Mouse (Mus musculus): Measurements from ENCODE around the gene Ilk. TPM values are rescaled to one million over a fixed set of nuclear protein-coding genes. Genes with fewer than 3 reads are reported as not detected.

The Ilk gene
- polyA plus RNA-seq, 1 experiment from 2014 or later: 264 TPM

DNA sequence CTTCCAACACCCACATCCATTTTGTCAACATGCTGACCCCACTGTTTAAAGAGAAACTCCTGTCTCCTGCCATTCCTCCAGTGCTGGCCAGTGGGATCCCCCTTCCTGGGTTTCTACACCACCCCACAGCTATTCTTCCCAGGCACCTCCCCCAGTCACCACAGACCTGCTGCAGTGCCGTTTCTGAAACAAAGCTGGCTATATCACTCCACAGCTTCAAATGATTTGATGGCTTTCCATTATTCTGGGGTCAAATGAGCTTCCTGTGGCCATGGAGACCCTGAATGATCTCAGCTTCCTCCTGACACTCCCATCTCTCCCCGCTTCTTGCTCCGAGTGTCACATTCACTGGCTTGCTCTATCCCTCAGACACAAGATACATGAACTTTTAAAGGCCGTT lies 48.2 kb downstream of the Ilk start:
- Histone ChIP-seq H3K4me2 (replicated peaks; ENCODE audit: low read depth, low read length) (no peak overlapping the region; the same call in 1 of the 2 replicates), H3K4me3 (ENCODE audit: low read depth, low read length) (no peak overlapping the region)

GRCm38 (mm10) chr7:105786506-105787284 lies 50.3 kb downstream of the Ilk start:
- H3K27ac ChIP-seq (ENCODE audit: low read depth, low read length): peak overlapping the region; percentile 94
- no peaks in the 10 kb centered on the region for H3K27me3 ChIP-seq (ENCODE audit: control insufficient read depth, insufficient read depth, low read length)
- peak overlapping the region; percentile 74 for H3K4me2 ChIP-seq (replicated peaks; ENCODE audit: low read depth, low read length)
- no peaks in the 10 kb centered on the region for H3K9me3 ChIP-seq (ENCODE audit: control insufficient read depth, low read length)
- peak overlapping the region; percentile 98 for H3K9ac ChIP-seq (ENCODE audit: low read depth, low read length)
- ATAC-seq (ENCODE audit: low FRiP score) (peak; percentile 79), DNase-seq (ENCODE audit: low spot score) (peak; percentile 62)
- H3K4me3 ChIP-seq (ENCODE audit: low read depth, low read length): peak overlapping the region; percentile 95
- no peaks in the 10 kb centered on the region for H3K36me3 ChIP-seq (ENCODE audit: control insufficient read depth, insufficient read depth, low read length)
- peaks cover 2% of the 10 kb centered on the region; the same call in 1 of the 2 replicates for H3K4me1 ChIP-seq (replicated peaks; ENCODE audit: control insufficient read depth, insufficient read depth, low read length)
- 10% methylated on average over 16 of the region's 20 CpGs for WGBS

More for the DNA sequence above, 48.2 kb downstream of the Ilk start:
- no peaks in the 10 kb centered on the region for H3K36me3 ChIP-seq (ENCODE audit: control insufficient read depth, insufficient read depth, low read length)
- DNase-seq (ENCODE audit: low spot score) (no peak), ATAC-seq (ENCODE audit: low FRiP score) (no peak)
- H3K9ac ChIP-seq (ENCODE audit: low read depth, low read length): peak overlapping the region; percentile 17; the same call in 1 of the 2 replicates
- H3K4me1 ChIP-seq (replicated peaks; ENCODE audit: control insufficient read depth, insufficient read depth, low read length): peaks cover 2% of the 10 kb centered on the region; the same call in 1 of the 2 replicates
- no peak overlapping the region for H3K27ac ChIP-seq (ENCODE audit: low read depth, low read length)
- no peaks in the 10 kb centered on the region for H3K9me3 ChIP-seq (ENCODE audit: control insufficient read depth, low read length)
- WGBS: 19% methylated on average over 4 of the region's 4 CpGs
- no peaks in the 10 kb centered on the region for H3K27me3 ChIP-seq (ENCODE audit: control insufficient read depth, insufficient read depth, low read length)

- H3K27me3 ChIP-seq (ENCODE audit: control insufficient read depth, insufficient read depth, low read length): no peaks in the 10 kb centered on the region
- peak within 1 kb of the TSS; percentile 98 for H3K9ac ChIP-seq (ENCODE audit: low read depth, low read length)
- H3K36me3 ChIP-seq (ENCODE audit: control insufficient read depth, insufficient read depth, low read length): no peaks in the 10 kb centered on the region
- DNase-seq (ENCODE audit: low spot score): peak; percentile 75
- H3K9me3 ChIP-seq (ENCODE audit: control insufficient read depth, low read length): no peaks in the 10 kb centered on the region
- peak within 1 kb of the TSS; percentile 94 for H3K27ac ChIP-seq (ENCODE audit: low read depth, low read length)
- 0% methylated on average over 19 of the region's 97 CpGs for WGBS
- H3K4me2 ChIP-seq (replicated peaks; ENCODE audit: low read depth, low read length): peak within 1 kb of the TSS; percentile 74
- peak within 1 kb of the TSS; percentile 95 for H3K4me3 ChIP-seq (ENCODE audit: low read depth, low read length)
- peaks cover 2% of the 10 kb centered on the region; the same call in 1 of the 2 replicates for H3K4me1 ChIP-seq (replicated peaks; ENCODE audit: control insufficient read depth, insufficient read depth, low read length)
- peak; percentile 82 for ATAC-seq (ENCODE audit: low FRiP score)
Observed at GRCm38 (mm10) chr7:105787285-105788140, 51.1 kb downstream of the Ilk start, which contains the start of gene Dchs1. TSS of gene Dchs1 (minus strand) at chr7:105787654.

GRCm38 (mm10) chr7:105791147-105791546 lies 54.8 kb downstream of the Ilk start:
- Histone ChIP-seq H3K9me3 (ENCODE audit: control insufficient read depth, low read length) (no peaks in the 10 kb centered on the region), H3K4me2 (replicated peaks; ENCODE audit: low read depth, low read length) (no peak overlapping the region)
- no peak for DNase-seq (ENCODE audit: low spot score)

More at GRCm38 (mm10) chr7:105791147-105791546, 54.8 kb downstream of the Ilk start:
- Histone ChIP-seq H3K27ac (ENCODE audit: low read depth, low read length) (no peak overlapping the region), H3K27me3 (ENCODE audit: control insufficient read depth, insufficient read depth, low read length) (no peaks in the 10 kb centered on the region), H3K9ac (ENCODE audit: low read depth, low read length) (no peak overlapping the region), H3K4me3 (ENCODE audit: low read depth, low read length) (no peak overlapping the region), H3K4me1 (replicated peaks; ENCODE audit: control insufficient read depth, insufficient read depth, low read length) (no peaks in the 10 kb centered on the region; the same call in 1 of the 2 replicates), H3K36me3 (ENCODE audit: control insufficient read depth, insufficient read depth, low read length) (no peaks in the 10 kb centered on the region)
- ATAC-seq (ENCODE audit: low FRiP score): no peak
- 94% methylated on average over 1 of the region's 1 CpGs for WGBS

Other genes starting within 250 kb of the Ilk start
- gene Smpd1, start 182.2 kb upstream of the Ilk start, polyA plus RNA-seq (2014; fragmentation: Nextera tagmentation; extraction: Ambion mirVana): 51.2 and 52.5 TPM in 2 replicates
- gene Apbb1, start 154.9 kb upstream of the Ilk start, polyA plus RNA-seq (2014; fragmentation: Nextera tagmentation; extraction: Ambion mirVana): 94.6 and 112 TPM in 2 replicates
- not detected in 2 replicates for gene Hpx, start 136.5 kb upstream of the Ilk start, polyA plus RNA-seq (2014; fragmentation: Nextera tagmentation; extraction: Ambion mirVana)
- gene Trim3, start 103.0 kb upstream of the Ilk start, polyA plus RNA-seq (2014; fragmentation: Nextera tagmentation; extraction: Ambion mirVana): 31.2 and 34.3 TPM in 2 replicates
- 146 and 148 TPM in 2 replicates for gene Timm10b, start 96.5 kb upstream of the Ilk start, polyA plus RNA-seq (2014; fragmentation: Nextera tagmentation; extraction: Ambion mirVana)
- gene Arfip2, start 96.2 kb upstream of the Ilk start, polyA plus RNA-seq (2014; fragmentation: Nextera tagmentation; extraction: Ambion mirVana): 69.7 and 73.2 TPM in 2 replicates
- gene Gm45799, start 96.0 kb upstream of the Ilk start, polyA plus RNA-seq (2014; fragmentation: Nextera tagmentation; extraction: Ambion mirVana): 10.2 and 10.8 TPM in 2 replicates
- gene Dnhd1, start 85.8 kb upstream of the Ilk start, polyA plus RNA-seq (2014; fragmentation: Nextera tagmentation; extraction: Ambion mirVana): 0.85 and 1.2 TPM in 2 replicates
- 33.1 and 44.1 TPM in 2 replicates for gene Rrp8, start 793 bp downstream of the Ilk start, polyA plus RNA-seq (2014; fragmentation: Nextera tagmentation; extraction: Ambion mirVana)
- 175 and 191 TPM in 2 replicates for gene Taf10, start 7.8 kb downstream of the Ilk start, polyA plus RNA-seq (2014; fragmentation: Nextera tagmentation; extraction: Ambion mirVana)
- gene Tpp1, start 15.6 kb downstream of the Ilk start, polyA plus RNA-seq (2014; fragmentation: Nextera tagmentation; extraction: Ambion mirVana): 43.3 and 51.5 TPM in 2 replicates
- gene Dchs1, start 51.1 kb downstream of the Ilk start, polyA plus RNA-seq (2014; fragmentation: Nextera tagmentation; extraction: Ambion mirVana): 15.0 and 17.7 TPM in 2 replicates
- 274 and 290 TPM in 2 replicates for gene Mrpl17, start 74.5 kb downstream of the Ilk start, polyA plus RNA-seq (2014; fragmentation: Nextera tagmentation; extraction: Ambion mirVana)
- gene Gm4070, start 217.4 kb downstream of the Ilk start, polyA plus RNA-seq (2014; fragmentation: Nextera tagmentation; extraction: Ambion mirVana): 0.17 and 0.36 TPM in 2 replicates